Comparison of ENCODE assay signal across 8 mouse cellular contexts in the genomic region with DNA sequence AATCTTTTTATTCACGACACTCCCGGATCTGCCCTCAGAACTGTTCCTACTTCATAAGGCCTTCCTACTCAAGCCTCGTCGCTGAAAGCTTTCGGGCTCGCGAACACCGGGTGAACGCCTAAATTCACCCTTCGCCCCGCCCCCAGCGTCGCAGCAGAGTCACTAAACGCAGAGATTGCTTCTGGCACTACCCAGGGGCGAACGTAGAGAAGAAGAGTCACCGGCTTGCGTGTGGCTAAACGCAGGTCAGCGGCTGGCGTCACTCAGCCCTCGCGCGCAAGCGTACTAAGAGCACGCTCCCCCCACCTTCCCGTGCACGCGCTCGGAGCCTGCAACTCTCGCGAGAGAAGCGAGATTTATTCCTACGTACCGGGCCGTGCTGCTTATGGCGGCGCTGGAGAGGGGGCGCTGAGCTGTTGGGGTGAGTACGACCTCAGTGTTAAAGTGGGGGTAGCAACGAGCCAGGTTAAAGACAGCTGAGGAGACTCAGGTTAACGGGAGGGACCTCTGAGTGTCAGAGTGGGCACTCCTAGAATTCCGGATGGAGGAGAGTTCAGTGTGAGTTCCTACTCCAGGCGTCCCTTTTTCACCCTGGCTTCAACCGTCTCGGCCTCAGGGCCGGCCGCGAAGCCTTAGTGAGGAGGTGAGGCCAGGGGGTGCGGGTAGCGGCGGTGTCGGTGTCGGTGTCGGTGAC. TPM values are rescaled to one million over a fixed set of nuclear protein-coding genes. Genes with fewer than 3 reads are reported as not detected.
DNase-seq lines count a peak whose midpoint lies in the region; ATAC-seq and TF ChIP-seq lines count a peak whose summit lies in the region.

A gene (plus strand): TSS at position 178 of the 694 bp plus-strand sequence.

- peak within 1 kb of the TSS; percentile 96 for H3K9ac ChIP-seq in hindbrain, embryonic 13.5 days

- CTCF ChIA-PET in Patski (lab: Charles Lee): interaction anchor here (1.4 to 1.6 kb wide), 2 partner anchors 20 to 82 kb away, joined by 3 read pairs; a partner anchor contains a TSS

- no peaks in the 10 kb centered on the region for H3K27me3 ChIP-seq in Patski
- H3K27me3 ChIP-seq in hindbrain, embryonic 13.5 days: no peaks in the 10 kb centered on the region

- peak; percentile 92 for ATAC-seq in Patski
- ATAC-seq in hindbrain, embryonic 13.5 days (ENCODE audit: low FRiP score): peak; percentile 96

- H3K4me2 ChIP-seq in hindbrain, embryonic 13.5 days: peak within 1 kb of the TSS; percentile 74

- peak within 1 kb of the TSS; percentile 85 for H3K4me3 ChIP-seq in hindbrain, embryonic 13.5 days

- POLR2A ChIA-PET in Patski (lab: Charles Lee): interaction anchor here (0.6 to 2.1 kb wide), 5 partner anchors 9 to 44 kb away, joined by 3 to 7 read pairs (median 4); a partner anchor contains a TSS

- no peaks in the 10 kb centered on the region for H3K36me3 ChIP-seq in hindbrain, embryonic 13.5 days

- in situ Hi-C loops in Patski (cut with MboI; ENCODE audit: low pct_unique_long_range_greater_than_20kb): no loop called here

- WGBS in hindbrain, embryonic 13.5 days: under 1% methylated on average over 55 of the region's 55 CpGs

- peaks cover 14% of the 10 kb centered on the region for H3K4me1 ChIP-seq in hindbrain, embryonic 13.5 days (replicated peaks)

- H3K27ac ChIP-seq in hindbrain, embryonic 13.5 days: peak within 1 kb of the TSS; percentile 98

- no peaks in the 10 kb centered on the region for H3K9me3 ChIP-seq in hindbrain, embryonic 13.5 days

- TF ChIP-seq CTCF in Patski (IDR thresholded peaks at IDR 0.05): no peak

- DNase-seq in Patski (ENCODE audit: low read depth, low spot score): peak; percentile 98
- DNase-seq in cerebellum, postnatal 14 days: peak; percentile 97 to 99
- DNase-seq in frontal cortex, postnatal 14 days (ENCODE audit: low spot score in 2 of 2): peak; percentile 96
- peak; percentile 86 to 88 for DNase-seq in layer of hippocampus, postnatal 25 days (ENCODE audit: extremely low spot score in 1 of 2, low spot score in 1 of 2)
- DNase-seq in lung, postnatal 25 days (ENCODE audit: low spot score): peak; percentile 99
- DNase-seq in retina, embryonic 14.5 days (ENCODE audit: low spot score): peak; percentile 99
- DNase-seq in thymus, postnatal 4 days: peak; percentile 96

RNA-seq across cellular contexts. Expression of the gene that starts here (rescaled TPM):
- polyA plus RNA-seq in Patski (2021): 346 TPM
- 448 and 460 TPM in 2 replicates for polyA plus RNA-seq in hindbrain, embryonic 13.5 days (2015; fragmentation: Nextera tagmentation; extraction: Ambion mirVana)
- total RNA-seq in layer of hippocampus, postnatal 25 days (2021): 100 to 1,000 TPM; 247 to 252 TPM

Comparison
In these comparisons a context has a peak if more than half of its experiments do, and no peak if none do; other contexts are left out.
1. Peak in every context shown above with its lines: DNase-seq, ATAC-seq, H3K4me3 ChIP-seq and H3K27ac ChIP-seq.